Mouse (Mus musculus): ENCODE data around the gene Tenm3. TPM values are rescaled to one million over a fixed set of nuclear protein-coding genes. Genes with fewer than 3 reads are reported as not detected.
A peak's percentile ranks its signal among the peaks of the same experiment; 100 is the strongest.

Gene Tenm3
- polyA plus RNA-seq, 1 experiment: 18.2 TPM

- Histone ChIP-seq H3ac (ENCODE audit: control insufficient read depth, insufficient read length, low read depth) (no peak overlapping the region), H3K27me3 (ENCODE audit: control insufficient read depth, insufficient read depth, insufficient read length) (no peaks in the 10 kb centered on the region), H3K4me3 (ENCODE audit: insufficient read depth, poor library complexity, severe bottlenecking) (no peak overlapping the region), H3K36me3 (ENCODE audit: control insufficient read depth, insufficient read depth) (no peaks in the 10 kb centered on the region), H3K79me2 (ENCODE audit: control insufficient read depth, insufficient read depth) (no peaks in the 10 kb centered on the region), H3K79me3 (ENCODE audit: low read depth) (no peaks in the 10 kb centered on the region)
- TF ChIP-seq FOSL1 (IDR thresholded peaks at IDR 0.05; ENCODE audit: insufficient read depth, low read length, poor library complexity, severe bottlenecking) (no peak), CTCF (IDR thresholded peaks at IDR 0.05; ENCODE audit: control insufficient read depth, insufficient read depth, insufficient read length) (no peak), MAX (IDR thresholded peaks at IDR 0.05) (no peak), MYOG (IDR thresholded peaks at IDR 0.05; ENCODE audit: control insufficient read depth, extremely low read depth, insufficient read length) (no peak), MYOD1 (IDR thresholded peaks at IDR 0.05; ENCODE audit: control insufficient read depth, insufficient read length, low read depth) (no peak), USF1 (IDR thresholded peaks at IDR 0.05; ENCODE audit: low read depth) (no peak), CEBPB (IDR thresholded peaks at IDR 0.05; ENCODE audit: low read depth) (no peak)
Measured at GRCm38 (mm10) chr8:48783308-48783707, 60.4 kb downstream of the Tenm3 start.

GRCm38 (mm10) chr8:48780628-48781027, 63.1 kb downstream of the Tenm3 start:
- TF ChIP-seq MYOG (IDR thresholded peaks at IDR 0.05; ENCODE audit: control insufficient read depth, extremely low read depth, insufficient read length) (no peak), CEBPB (IDR thresholded peaks at IDR 0.05; ENCODE audit: low read depth) (peak; percentile 45)
- Histone ChIP-seq H3K79me2 (ENCODE audit: control insufficient read depth, insufficient read depth) (no peaks in the 10 kb centered on the region), H3K4me3 (ENCODE audit: insufficient read depth, poor library complexity, severe bottlenecking) (no peak overlapping the region), H3ac (ENCODE audit: control insufficient read depth, insufficient read length, low read depth) (no peak overlapping the region), H3K36me3 (ENCODE audit: control insufficient read depth, insufficient read depth) (no peaks in the 10 kb centered on the region), H3K27me3 (ENCODE audit: control insufficient read depth, insufficient read depth, insufficient read length) (no peaks in the 10 kb centered on the region), H3K79me3 (ENCODE audit: low read depth) (no peaks in the 10 kb centered on the region)

- Histone ChIP-seq H3K79me3 (ENCODE audit: low read depth) (no peaks in the 10 kb centered on the region), H3K27me3 (ENCODE audit: control insufficient read depth, insufficient read depth, insufficient read length) (no peaks in the 10 kb centered on the region), H3K79me2 (ENCODE audit: control insufficient read depth, insufficient read depth) (no peaks in the 10 kb centered on the region), H3ac (ENCODE audit: control insufficient read depth, insufficient read length, low read depth) (no peak overlapping the region), H3K4me3 (ENCODE audit: insufficient read depth, poor library complexity, severe bottlenecking) (no peak overlapping the region), H3K36me3 (ENCODE audit: control insufficient read depth, insufficient read depth) (no peaks in the 10 kb centered on the region)
- TF ChIP-seq CEBPB (IDR thresholded peaks at IDR 0.05; ENCODE audit: low read depth): no peak
- no peak for TF ChIP-seq FOSL1 (IDR thresholded peaks at IDR 0.05; ENCODE audit: insufficient read depth, low read length, poor library complexity, severe bottlenecking)
- no peak for TF ChIP-seq MAX (IDR thresholded peaks at IDR 0.05)
- TF ChIP-seq USF1 (IDR thresholded peaks at IDR 0.05; ENCODE audit: low read depth): no peak
- no peak for TF ChIP-seq MYOG (IDR thresholded peaks at IDR 0.05; ENCODE audit: control insufficient read depth, extremely low read depth, insufficient read length)
- no peak for TF ChIP-seq CTCF (IDR thresholded peaks at IDR 0.05; ENCODE audit: control insufficient read depth, insufficient read depth, insufficient read length)
- TF ChIP-seq MYOD1 (IDR thresholded peaks at IDR 0.05; ENCODE audit: control insufficient read depth, insufficient read length, low read depth): no peak
Measured at GRCm38 (mm10) chr8:48779194-48779593, 64.6 kb downstream of the Tenm3 start.

- TF ChIP-seq MYOG (IDR thresholded peaks at IDR 0.05; ENCODE audit: control insufficient read depth, extremely low read depth, insufficient read length): no peak
- no peak for TF ChIP-seq MAX (IDR thresholded peaks at IDR 0.05)
- no peak for TF ChIP-seq USF1 (IDR thresholded peaks at IDR 0.05; ENCODE audit: low read depth)
- TF ChIP-seq CTCF (IDR thresholded peaks at IDR 0.05; ENCODE audit: control insufficient read depth, insufficient read depth, insufficient read length): no peak
- no peak for TF ChIP-seq MYOD1 (IDR thresholded peaks at IDR 0.05; ENCODE audit: control insufficient read depth, insufficient read length, low read depth)
- TF ChIP-seq CEBPB (IDR thresholded peaks at IDR 0.05; ENCODE audit: low read depth): no peak
- no peak for TF ChIP-seq FOSL1 (IDR thresholded peaks at IDR 0.05; ENCODE audit: insufficient read depth, low read length, poor library complexity, severe bottlenecking)
- no peaks in the 10 kb centered on the region for H3K79me2 ChIP-seq (ENCODE audit: control insufficient read depth, insufficient read depth)
Measured at GRCm38 (mm10) chr8:48776081-48776480, 67.7 kb downstream of the Tenm3 start.

GRCm38 (mm10) chr8:48775531-48776037, 68.2 kb downstream of the Tenm3 start:
- Histone ChIP-seq H3K27me3 (ENCODE audit: control insufficient read depth, insufficient read depth, insufficient read length) (no peaks in the 10 kb centered on the region), H3ac (ENCODE audit: control insufficient read depth, insufficient read length, low read depth) (no peak overlapping the region), H3K4me3 (ENCODE audit: insufficient read depth, poor library complexity, severe bottlenecking) (no peak overlapping the region), H3K79me3 (ENCODE audit: low read depth) (no peaks in the 10 kb centered on the region), H3K79me2 (ENCODE audit: control insufficient read depth, insufficient read depth) (no peaks in the 10 kb centered on the region), H3K36me3 (ENCODE audit: control insufficient read depth, insufficient read depth) (no peaks in the 10 kb centered on the region)
- TF ChIP-seq USF1 (IDR thresholded peaks at IDR 0.05; ENCODE audit: low read depth) (no peak), CTCF (IDR thresholded peaks at IDR 0.05; ENCODE audit: control insufficient read depth, insufficient read depth, insufficient read length) (no peak), MAX (IDR thresholded peaks at IDR 0.05) (no peak), FOSL1 (IDR thresholded peaks at IDR 0.05; ENCODE audit: insufficient read depth, low read length, poor library complexity, severe bottlenecking) (no peak), MYOG (IDR thresholded peaks at IDR 0.05; ENCODE audit: control insufficient read depth, extremely low read depth, insufficient read length) (no peak), CEBPB (IDR thresholded peaks at IDR 0.05; ENCODE audit: low read depth) (no peak), MYOD1 (IDR thresholded peaks at IDR 0.05; ENCODE audit: control insufficient read depth, insufficient read length, low read depth) (no peak)

More at GRCm38 (mm10) chr8:48776081-48776480, 67.7 kb downstream of the Tenm3 start:
- Histone ChIP-seq H3K4me3 (ENCODE audit: insufficient read depth, poor library complexity, severe bottlenecking) (no peak overlapping the region), H3K27me3 (ENCODE audit: control insufficient read depth, insufficient read depth, insufficient read length) (no peaks in the 10 kb centered on the region), H3ac (ENCODE audit: control insufficient read depth, insufficient read length, low read depth) (no peak overlapping the region), H3K79me3 (ENCODE audit: low read depth) (no peaks in the 10 kb centered on the region), H3K36me3 (ENCODE audit: control insufficient read depth, insufficient read depth) (no peaks in the 10 kb centered on the region)

GRCm38 (mm10) chr8:48774837-48775236, 68.9 kb downstream of the Tenm3 start:
- Histone ChIP-seq H3K27me3 (ENCODE audit: control insufficient read depth, insufficient read depth, insufficient read length) (no peaks in the 10 kb centered on the region), H3K79me3 (ENCODE audit: low read depth) (no peaks in the 10 kb centered on the region), H3K4me3 (ENCODE audit: insufficient read depth, poor library complexity, severe bottlenecking) (no peak overlapping the region), H3K79me2 (ENCODE audit: control insufficient read depth, insufficient read depth) (no peaks in the 10 kb centered on the region), H3K36me3 (ENCODE audit: control insufficient read depth, insufficient read depth) (no peaks in the 10 kb centered on the region), H3ac (ENCODE audit: control insufficient read depth, insufficient read length, low read depth) (no peak overlapping the region)
- no peak for TF ChIP-seq FOSL1 (IDR thresholded peaks at IDR 0.05; ENCODE audit: insufficient read depth, low read length, poor library complexity, severe bottlenecking)
- TF ChIP-seq CTCF (IDR thresholded peaks at IDR 0.05; ENCODE audit: control insufficient read depth, insufficient read depth, insufficient read length): no peak
- TF ChIP-seq CEBPB (IDR thresholded peaks at IDR 0.05; ENCODE audit: low read depth): no peak
- no peak for TF ChIP-seq MYOD1 (IDR thresholded peaks at IDR 0.05; ENCODE audit: control insufficient read depth, insufficient read length, low read depth)
- no peak for TF ChIP-seq USF1 (IDR thresholded peaks at IDR 0.05; ENCODE audit: low read depth)
- no peak for TF ChIP-seq MYOG (IDR thresholded peaks at IDR 0.05; ENCODE audit: control insufficient read depth, extremely low read depth, insufficient read length)
- TF ChIP-seq MAX (IDR thresholded peaks at IDR 0.05): no peak
